Mouse (Mus musculus) midbrain, embryonic 12.5 days (tissue): ENCODE results near the gene Wbp1. TPM values are rescaled to one million over a fixed set of nuclear protein-coding genes. Genes with fewer than 3 reads are reported as not detected.

ENCODE experiments used
- ATAC-seq: fragments of 200-750 bp; cut with Nextera tagmentation; 2 replicates; pipeline ENCODE4 v1.8.0; 2017; ENCODE audit warnings: low read depth, moderate TSS enrichment, moderate library complexity; ENCODE audit not compliant: low FRiP score
- H3K27ac ChIP-seq: fragments of 300-500 bp; sonication (generic); replicated peaks from 2 replicates; pipeline ENCODE4 v1.5.1; 2016; ENCODE audit warnings: mild to moderate bottlenecking
- H3K27me3 ChIP-seq: fragments of 300-500 bp; sonication (generic); 2 replicates; pipeline ENCODE4 v1.6.1; 2016; ENCODE audit warnings: mild to moderate bottlenecking
- H3K36me3 ChIP-seq: fragments of 300-500 bp; sonication (generic); 2 replicates; pipeline ENCODE4 v1.6.1; 2016
- H3K4me1 ChIP-seq: fragments of 300-500 bp; sonication (generic); 2 replicates; pipeline ENCODE4 v1.6.1; 2016
- H3K4me2 ChIP-seq: fragments of 300-500 bp; sonication (generic); replicated peaks from 2 replicates; pipeline ENCODE4 v1.6.1; 2016; ENCODE audit warnings: mild to moderate bottlenecking, moderate library complexity
- H3K4me3 ChIP-seq: fragments of 300-500 bp; sonication (generic); 2 replicates; pipeline ENCODE4 v1.5.1; 2016; ENCODE audit warnings: mild to moderate bottlenecking
- H3K9ac ChIP-seq: fragments of 300-500 bp; sonication (generic); replicated peaks from 2 replicates; pipeline ENCODE4 v1.6.1; 2016; ENCODE audit warnings: mild to moderate bottlenecking, moderate library complexity
- H3K9me3 ChIP-seq: fragments of 300-500 bp; sonication (generic); 2 replicates; pipeline ENCODE4 v1.6.1; 2016; ENCODE audit warnings: mild to moderate bottlenecking
- WGBS: fragments of 180-500 bp; shearing (Covaris S2); methylation state at CpG from one replicate; pipeline ENCODE4 v1.1.7; 2016; 5-methylcytosine and 5-hydroxymethylcytosine counted together
- microRNA counts: library from miRNA; unstranded; fragments of <30 nt; microRNA quantifications from one replicate; lab custom pipeline; 2017
- microRNA-seq: library from miRNA; unstranded; fragments of <30 nt; microRNA quantifications from one replicate; pipeline ENCODE4, GENCODE M21; 2017
- polyA plus RNA-seq: library from polyadenylated mRNA; unstranded; fragments of >200 nt; fragmentation: Nextera tagmentation; extraction: Ambion mirVana; gene quantifications from 2 replicates; pipeline ENCODE4 v1.2.1, GENCODE M21; 2016

Wbp1 gene
- polyA plus RNA-seq, 1 experiment from 2014 or later: 223 TPM

GRCm38 (mm10) chr6:83070311-83071219 lies 50.8 kb downstream of the Wbp1 start:
- WGBS: under 1% methylated on average over 51 of the region's 58 CpGs
- Histone ChIP-seq H3K4me2 (peak overlapping the region; percentile 25; the same call in 1 of the 2 replicates), H3K4me3 (peak overlapping the region; percentile 24), H3K4me1 (peaks cover 23% of the 10 kb centered on the region), H3K9me3 (no peaks in the 10 kb centered on the region), H3K36me3 (no peaks in the 10 kb centered on the region), H3K27ac (no peak overlapping the region), H3K27me3 (peaks cover 100% of the 10 kb centered on the region), H3K9ac (no peak overlapping the region)
- ATAC-seq: no peak

- 3% methylated on average over 10 of the region's 10 CpGs for WGBS
- Histone ChIP-seq H3K4me1 (peaks cover 23% of the 10 kb centered on the region), H3K4me2 (peak within 1 kb of the TSS; percentile 25; the same call in 1 of the 2 replicates), H3K9ac (no peak within 1 kb of the TSS), H3K36me3 (no peaks in the 10 kb centered on the region), H3K4me3 (peak within 1 kb of the TSS; percentile 24), H3K27me3 (peaks cover 100% of the 10 kb centered on the region), H3K27ac (no peak within 1 kb of the TSS), H3K9me3 (no peaks in the 10 kb centered on the region)
- ATAC-seq: no peak
Measured at GRCm38 (mm10) chr6:83070247-83070310, 51.3 kb downstream of the Wbp1 start, which contains the start of gene Tlx2. Gene Tlx2 (minus strand): TSS chr6:83070293.

- Histone ChIP-seq H3K36me3 (no peaks in the 10 kb centered on the region), H3K9ac (no peak overlapping the region), H3K4me3 (peak overlapping the region; percentile 24), H3K4me1 (peaks cover 23% of the 10 kb centered on the region), H3K27me3 (peaks cover 100% of the 10 kb centered on the region), H3K4me2 (peak overlapping the region; percentile 25; the same call in 1 of the 2 replicates), H3K27ac (no peak overlapping the region), H3K9me3 (no peaks in the 10 kb centered on the region)
- ATAC-seq: no peak
- 1% methylated on average over 66 of the region's 69 CpGs for WGBS
Measured at GRCm38 (mm10) chr6:83069488-83070246, 51.7 kb downstream of the Wbp1 start.

MicroRNA genes within 50 kb of the gene (microRNA counts, 519-probe panel; counts per million panel counts)
- not detected for microRNA mmu-miR-3470a+mmu-miR-3470b (lab: Ali Mortazavi, UCI)

Small RNAs within 50 kb of the gene (microRNA-seq; reads per million reads assigned to microRNA genes)
- not detected for gene Mir3470a

Other genes with a start within 250 kb of the Wbp1 start
- 6.4 and 7.4 TPM in 2 replicates for gene Sema4f, start 181.8 kb downstream of the Wbp1 start, polyA plus RNA-seq
- gene M1ap, start 174.7 kb downstream of the Wbp1 start, polyA plus RNA-seq: 0.09 and 0.12 TPM in 2 replicates
- 5.8 and 8.3 TPM in 2 replicates for gene Dok1, start 88.1 kb downstream of the Wbp1 start, polyA plus RNA-seq
- gene Loxl3, start 87.4 kb downstream of the Wbp1 start, polyA plus RNA-seq: 11.0 and 14.7 TPM in 2 replicates
- gene Aup1, start 67.0 kb downstream of the Wbp1 start, polyA plus RNA-seq: 150 and 159 TPM in 2 replicates
- 63.2 and 63.9 TPM in 2 replicates for gene Htra2, start 66.3 kb downstream of the Wbp1 start, polyA plus RNA-seq
- gene Dqx1, start 63.7 kb downstream of the Wbp1 start, polyA plus RNA-seq: 0.93 and 1.1 TPM in 2 replicates
- not detected in 2 replicates for gene Tlx2, start 51.3 kb downstream of the Wbp1 start, polyA plus RNA-seq
- gene Pcgf1, start 43.7 kb downstream of the Wbp1 start, polyA plus RNA-seq: 41.2 and 42.2 TPM in 2 replicates
- 0.45 TPM in 1 of 2 replicates, not detected in the other for gene Lbx2, start 35.2 kb downstream of the Wbp1 start, polyA plus RNA-seq
- 4.7 and 5.0 TPM in 2 replicates for gene Ccdc142, start 20.0 kb downstream of the Wbp1 start, polyA plus RNA-seq
- 3.9 and 4.3 TPM in 2 replicates for gene Gm42688, start 19.9 kb downstream of the Wbp1 start, polyA plus RNA-seq
- 122 and 129 TPM in 2 replicates for gene Mrpl53, start 12.5 kb downstream of the Wbp1 start, polyA plus RNA-seq
- 34.9 and 42.6 TPM in 2 replicates for gene Mogs, start 6.1 kb downstream of the Wbp1 start, polyA plus RNA-seq
- gene Ino80b, start 3.9 kb upstream of the Wbp1 start, polyA plus RNA-seq: 18.4 and 19.4 TPM in 2 replicates
- gene Rtkn, start 13.9 kb upstream of the Wbp1 start, polyA plus RNA-seq: 31.9 and 39.5 TPM in 2 replicates
- 11.2 and 13.3 TPM in 2 replicates for gene Wdr54, start 34.8 kb upstream of the Wbp1 start, polyA plus RNA-seq
- gene 1700003E16Rik, start 34.8 kb upstream of the Wbp1 start, polyA plus RNA-seq: 2.6 and 2.7 TPM in 2 replicates
- gene Dctn1, start 44.4 kb upstream of the Wbp1 start, polyA plus RNA-seq: 148 and 156 TPM in 2 replicates
- gene Slc4a5, start 98.3 kb upstream of the Wbp1 start, polyA plus RNA-seq: 0.52 and 0.62 TPM in 2 replicates
- 33.0 and 37.3 TPM in 2 replicates for gene Mthfd2, start 204.3 kb upstream of the Wbp1 start, polyA plus RNA-seq
- 56.6 and 58.0 TPM in 2 replicates for gene Mob1a, start 204.5 kb upstream of the Wbp1 start, polyA plus RNA-seq
- 93.7 and 102 TPM in 2 replicates for gene Bola3, start 227.6 kb upstream of the Wbp1 start, polyA plus RNA-seq